Mouse (Mus musculus): ENCODE measurements at regions not wholly inside any gene's neighbourhood (a gene's known extent, or its start where the extent isn't known, plus 50 kb on each side); places are given as distances from the start of the nearest gene placed in this dataset.

DNA sequence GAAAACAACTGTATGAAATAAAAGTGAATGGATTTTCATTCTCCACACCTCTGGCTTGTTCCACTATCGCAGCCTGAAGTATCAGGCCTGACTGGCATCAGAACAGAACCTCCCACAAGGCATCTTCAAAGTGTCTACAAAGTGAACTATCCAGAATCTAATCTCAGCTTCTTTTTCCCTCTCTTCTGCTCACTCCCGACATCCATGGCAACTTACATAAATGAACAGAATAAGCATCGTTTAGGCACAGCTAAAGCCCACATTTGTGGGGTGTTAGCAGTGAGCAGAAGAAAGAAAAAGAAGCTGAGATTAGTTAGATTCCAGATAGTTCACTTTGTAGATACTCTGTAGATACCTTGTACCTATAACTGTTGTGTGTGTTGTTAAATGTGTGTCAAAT, 182.0 kb downstream of the Lmo4 start:
- TF ChIP-seq ZNF384 (IDR thresholded peaks at IDR 0.05; ENCODE audit: low read depth, low read length) (no peak), ZC3H11A (IDR thresholded peaks at IDR 0.05; ENCODE audit: borderline replicate concordance, low read depth, low read length) (no peak), CHD2 (IDR thresholded peaks at IDR 0.05; ENCODE audit: low read depth, low read length) (no peak)
